Mouse (Mus musculus) gastrocnemius, postnatal 14 days (tissue): Measurements from ENCODE around the gene Gdpd3. TPM values are rescaled to one million over a fixed set of nuclear protein-coding genes. Genes with fewer than 3 reads are reported as not detected.
"Not testable (repeated sequence)": the region's sequence is repeated elsewhere in the genome, so short reads cannot be mapped to it uniquely, and the experiment has no call there.

Experiments used
- DNase-seq: peaks from one replicate; pipeline ENCODE4 v3.0.0; 2021; ENCODE audit warnings: mixed read lengths
- intact Hi-C: fragments of 180-260 bp; cut with DNase I; formaldehyde crosslinking; loops from one replicate; pipeline ENCODE4 v1.15.1; 2025; ENCODE audit warnings: low total_unique reads
- long read RNA-seq, 2 experiments: library from polyadenylated mRNA; stranded (forward); transcript quantifications; one replicate each; pipeline ENCODE4 v2.0.0; 2021
- total RNA-seq, 2 experiments: library from RNA; stranded (reverse); gene quantifications; 2 replicates each; pipeline ENCODE4 v1.2.3; 2021

Gene Gdpd3
- 1 to 10 TPM in 1 of 2 experiments, under 1 TPM in 1; 0.92 to 1.8 TPM for total RNA-seq
- long read RNA-seq, experiment 1 = 0 reads
- long read RNA-seq, experiment 2 = 0 reads

GRCm38 (mm10) chr7:126766201-126766600 is at the start of gene Gdpd3:
TSS of gene Gdpd3 (plus strand) at chr7:126766334.
- intact Hi-C loops = no loop called here
- DNase-seq = no peak

- DNase-seq = no peak
- intact Hi-C loops = no loop called here
Observed at GRCm38 (mm10) chr7:126717566-126717965, 48.6 kb upstream of the Gdpd3 start.

- no peak for DNase-seq
- intact Hi-C loops = no loop called here
Observed at GRCm38 (mm10) chr7:126718787-126719337, 47.3 kb upstream of the Gdpd3 start.

GRCm38 (mm10) chr7:126721635-126722034 is 44.5 kb upstream of the Gdpd3 start:
- intact Hi-C loops = no loop called here
- no peak for DNase-seq

- intact Hi-C loops = no loop called here
- no peak for DNase-seq
Observed at GRCm38 (mm10) chr7:126725077-126725476, 41.1 kb upstream of the Gdpd3 start.

- intact Hi-C loops = no loop called here
- DNase-seq = no peak
Observed at GRCm38 (mm10) chr7:126725667-126726066, 40.5 kb upstream of the Gdpd3 start.

- intact Hi-C loops, DNase-seq: not testable (repeated sequence)
Observed at GRCm38 (mm10) chr7:126730256-126730789, 35.8 kb upstream of the Gdpd3 start.

GRCm38 (mm10) chr7:126736122-126736521 is 30.0 kb upstream of the Gdpd3 start:
- DNase-seq = no peak
- intact Hi-C loops = no loop called here

- no peak for DNase-seq
- intact Hi-C loops = no loop called here
Observed at GRCm38 (mm10) chr7:126739551-126739950, 26.6 kb upstream of the Gdpd3 start.

GRCm38 (mm10) chr7:126740132-126740735 is 25.9 kb upstream of the Gdpd3 start:
- intact Hi-C loops = no loop called here

GRCm38 (mm10) chr7:126740977-126741376 is 25.2 kb upstream of the Gdpd3 start:
- intact Hi-C loops = no loop called here
- DNase-seq = no peak

More at GRCm38 (mm10) chr7:126740132-126740735, 25.9 kb upstream of the Gdpd3 start:
- no peak for DNase-seq

GRCm38 (mm10) chr7:126741452-126741851 is 24.7 kb upstream of the Gdpd3 start:
- no peak for DNase-seq
- intact Hi-C loops = no loop called here

GRCm38 (mm10) chr7:126741964-126742482 is 24.1 kb upstream of the Gdpd3 start:
- intact Hi-C loops = no loop called here
- no peak for DNase-seq

- intact Hi-C loops = no loop called here
- no peak for DNase-seq
Observed at GRCm38 (mm10) chr7:126746066-126746465, 20.1 kb upstream of the Gdpd3 start.

- intact Hi-C loops = no loop called here
- DNase-seq = no peak
Observed at GRCm38 (mm10) chr7:126746798-126747197, 19.3 kb upstream of the Gdpd3 start.

- DNase-seq = no peak
Observed at GRCm38 (mm10) chr7:126748824-126749223, 17.3 kb upstream of the Gdpd3 start.

GRCm38 (mm10) chr7:126749582-126750343 is 16.4 kb upstream of the Gdpd3 start:
- intact Hi-C loops = no loop called here
- no peak for DNase-seq

More at GRCm38 (mm10) chr7:126748824-126749223, 17.3 kb upstream of the Gdpd3 start:
- intact Hi-C loops = no loop called here

- intact Hi-C loops = no loop called here
- peak; percentile 80 for DNase-seq
Observed at GRCm38 (mm10) chr7:126754866-126755265, 11.3 kb upstream of the Gdpd3 start.

- intact Hi-C loops = no loop called here
- no peak for DNase-seq
Observed at GRCm38 (mm10) chr7:126758539-126758938, 7.6 kb upstream of the Gdpd3 start.

GRCm38 (mm10) chr7:126759050-126759671 is 7.0 kb upstream of the Gdpd3 start, which contains the start of gene Mapk3:
TSS of gene Mapk3 (plus strand) at chr7:126759601.
- DNase-seq = peak; percentile 90
- intact Hi-C loops = no loop called here
